Mouse (Mus musculus): ENCODE data around the gene Thoc7.

- TF ChIP-seq CTCF (conservative IDR thresholded peaks at IDR 0.05; ENCODE audit: low read length), result no peak
- TF ChIP-seq NANOG (IDR thresholded peaks at IDR 0.05; ENCODE audit: borderline replicate concordance, low read length), result no peak
These were observed 6.0 kb upstream of the Thoc7 start for GRCm38 (mm10) chr14:13967607-13968006.

Measured in E14TG2a.4 (cell line).